Mouse (Mus musculus) embryonic facial prominence, embryonic 10.5 days (tissue): ENCODE measurements around the gene Cpeb4. TPM values are rescaled to one million over a fixed set of nuclear protein-coding genes. Genes with fewer than 3 reads are reported as not detected.

Source experiments
- DNase-seq: peaks from one replicate; pipeline ENCODE4 v3.0.0-alpha.2; 2017; ENCODE audit warnings: low spot score
- H3K27ac ChIP-seq: fragments of 300-500 bp; sonication (generic); replicated peaks from 2 replicates; pipeline ENCODE4 v1.5.1; 2016; ENCODE audit warnings: mild to moderate bottlenecking
- H3K27me3 ChIP-seq: fragments of 300-500 bp; sonication (generic); replicated peaks from 2 replicates; pipeline ENCODE4 v1.6.1; 2016; ENCODE audit warnings: low read depth, mild to moderate bottlenecking; ENCODE audit not compliant: poor library complexity, severe bottlenecking
- H3K36me3 ChIP-seq: fragments of 300-500 bp; sonication (generic); replicated peaks from 2 replicates; pipeline ENCODE4 v1.6.1; 2016; ENCODE audit warnings: mild to moderate bottlenecking, moderate library complexity
- H3K4me1 ChIP-seq: fragments of 300-500 bp; sonication (generic); 2 replicates; pipeline ENCODE4 v1.6.1; 2016
- H3K4me3 ChIP-seq: fragments of 300-500 bp; sonication (generic); 2 replicates; pipeline ENCODE4 v1.5.1; 2016; ENCODE audit warnings: mild to moderate bottlenecking, moderate library complexity
- H3K9me3 ChIP-seq: fragments of 300-500 bp; sonication (generic); 2 replicates; pipeline ENCODE4 v1.6.1; 2016; ENCODE audit warnings: mild to moderate bottlenecking
- WGBS: fragments of 180-500 bp; shearing (Covaris S2); methylation state at CpG from one replicate; pipeline ENCODE4 v1.1.7; 2016; 5-methylcytosine and 5-hydroxymethylcytosine counted together
- polyA plus RNA-seq: library from polyadenylated mRNA; unstranded; fragments of >200 nt; fragmentation: Nextera tagmentation; extraction: Ambion mirVana; gene quantifications from 2 replicates; pipeline ENCODE4 v1.2.1, GENCODE M21; 2016

The Cpeb4 gene
- 2.7 and 3.2 TPM in 2 replicates for polyA plus RNA-seq

GRCm38 (mm10) chr11:31871911-31872310 is at the start of gene Cpeb4:
Gene Cpeb4 (plus strand): TSS chr11:31872211.
- no peaks in the 10 kb centered on the region for H3K27me3 ChIP-seq
- H3K4me3 ChIP-seq, result peak within 1 kb of the TSS; percentile 83
- H3K9me3 ChIP-seq, result no peaks in the 10 kb centered on the region
- no peaks in the 10 kb centered on the region for H3K36me3 ChIP-seq
- 88% methylated on average over 4 of the region's 4 CpGs for WGBS
- peak within 1 kb of the TSS; percentile 96 for H3K27ac ChIP-seq
- no peak for DNase-seq
- peaks cover 31% of the 10 kb centered on the region for H3K4me1 ChIP-seq

- no peaks in the 10 kb centered on the region for H3K27me3 ChIP-seq
- H3K36me3 ChIP-seq, result no peaks in the 10 kb centered on the region
- peaks cover 24% of the 10 kb centered on the region for H3K4me1 ChIP-seq
- H3K4me3 ChIP-seq, result no peak overlapping the region
- WGBS, result 88% methylated on average over 9 of the region's 9 CpGs
- H3K27ac ChIP-seq, result 0 out of 2 replicates have a peak overlapping the region, but pooled peaks have one; percentile 3
- no peaks in the 10 kb centered on the region for H3K9me3 ChIP-seq
- DNase-seq, result no peak
Measured at GRCm38 (mm10) chr11:31822556-31822955, 49.5 kb upstream of the Cpeb4 start.

- Histone ChIP-seq H3K4me3 (no peak overlapping the region), H3K36me3 (no peaks in the 10 kb centered on the region), H3K9me3 (no peaks in the 10 kb centered on the region), H3K27ac (no peak overlapping the region), H3K4me1 (peaks cover 33% of the 10 kb centered on the region), H3K27me3 (no peaks in the 10 kb centered on the region)
- WGBS, result 90% methylated on average over 7 of the region's 7 CpGs
- DNase-seq, result no peak
Measured at GRCm38 (mm10) chr11:31823513-31823912, 48.5 kb upstream of the Cpeb4 start.

- 81% methylated on average over 14 of the region's 14 CpGs for WGBS
- no peaks in the 10 kb centered on the region for H3K27me3 ChIP-seq
- H3K4me1 ChIP-seq, result peaks cover 35% of the 10 kb centered on the region
- no peak for DNase-seq
- H3K4me3 ChIP-seq, result no peak overlapping the region
- no peak overlapping the region for H3K27ac ChIP-seq
- no peaks in the 10 kb centered on the region for H3K9me3 ChIP-seq
- H3K36me3 ChIP-seq, result no peaks in the 10 kb centered on the region
Measured at GRCm38 (mm10) chr11:31824504-31825166, 47.4 kb upstream of the Cpeb4 start.

GRCm38 (mm10) chr11:31828011-31828770 is 43.8 kb upstream of the Cpeb4 start:
- peaks cover 27% of the 10 kb centered on the region for H3K4me1 ChIP-seq

GRCm38 (mm10) chr11:31828771-31829072 is 43.3 kb upstream of the Cpeb4 start:
- H3K36me3 ChIP-seq, result no peaks in the 10 kb centered on the region
- H3K9me3 ChIP-seq, result no peaks in the 10 kb centered on the region
- no peak overlapping the region for H3K4me3 ChIP-seq
- H3K27me3 ChIP-seq, result no peaks in the 10 kb centered on the region
- H3K4me1 ChIP-seq, result peaks cover 30% of the 10 kb centered on the region
- no peak overlapping the region for H3K27ac ChIP-seq
- 67% methylated on average over 2 of the region's 2 CpGs for WGBS
- DNase-seq, result no peak

More at GRCm38 (mm10) chr11:31828011-31828770, 43.8 kb upstream of the Cpeb4 start:
- peak; percentile 25 for DNase-seq
- Histone ChIP-seq H3K4me3 (no peak overlapping the region), H3K27ac (no peak overlapping the region; the same call in 1 of the 2 replicates), H3K27me3 (no peaks in the 10 kb centered on the region), H3K36me3 (no peaks in the 10 kb centered on the region), H3K9me3 (no peaks in the 10 kb centered on the region)
- WGBS, result 51% methylated on average over 4 of the region's 4 CpGs

- WGBS, result 70% methylated on average over 10 of the region's 10 CpGs
- Histone ChIP-seq H3K27me3 (no peaks in the 10 kb centered on the region), H3K27ac (no peak overlapping the region; the same call in 1 of the 2 replicates), H3K4me3 (no peak overlapping the region), H3K4me1 (peaks cover 31% of the 10 kb centered on the region), H3K9me3 (no peaks in the 10 kb centered on the region), H3K36me3 (no peaks in the 10 kb centered on the region)
- DNase-seq, result no peak
Measured at GRCm38 (mm10) chr11:31830213-31831151, 41.5 kb upstream of the Cpeb4 start.

GRCm38 (mm10) chr11:31831451-31831850 is 40.6 kb upstream of the Cpeb4 start:
- DNase-seq, result no peak
- Histone ChIP-seq H3K4me1 (peaks cover 31% of the 10 kb centered on the region), H3K4me3 (no peak overlapping the region), H3K27ac (no peak overlapping the region), H3K27me3 (no peaks in the 10 kb centered on the region), H3K9me3 (no peaks in the 10 kb centered on the region), H3K36me3 (no peaks in the 10 kb centered on the region)
- 86% methylated on average over 5 of the region's 5 CpGs for WGBS

- H3K9me3 ChIP-seq, result no peaks in the 10 kb centered on the region
- 90% methylated on average over 5 of the region's 5 CpGs for WGBS
- no peak overlapping the region for H3K4me3 ChIP-seq
- H3K4me1 ChIP-seq, result peaks cover 31% of the 10 kb centered on the region
- no peaks in the 10 kb centered on the region for H3K36me3 ChIP-seq
- H3K27me3 ChIP-seq, result no peaks in the 10 kb centered on the region
- DNase-seq, result no peak
- no peak overlapping the region for H3K27ac ChIP-seq
Measured at GRCm38 (mm10) chr11:31831983-31832382, 40.0 kb upstream of the Cpeb4 start.

GRCm38 (mm10) chr11:31832439-31832980 is 39.5 kb upstream of the Cpeb4 start:
- Histone ChIP-seq H3K27ac (no peak overlapping the region), H3K9me3 (no peaks in the 10 kb centered on the region), H3K36me3 (no peaks in the 10 kb centered on the region), H3K4me1 (peaks cover 27% of the 10 kb centered on the region), H3K27me3 (no peaks in the 10 kb centered on the region), H3K4me3 (no peak overlapping the region)
- WGBS, result 88% methylated on average over 7 of the region's 7 CpGs
- DNase-seq, result no peak

- no peak overlapping the region for H3K4me3 ChIP-seq
- no peak overlapping the region for H3K27ac ChIP-seq
- 43% methylated on average over 2 of the region's 2 CpGs for WGBS
- no peak for DNase-seq
- H3K9me3 ChIP-seq, result no peaks in the 10 kb centered on the region
- H3K4me1 ChIP-seq, result peaks cover 21% of the 10 kb centered on the region
- no peaks in the 10 kb centered on the region for H3K27me3 ChIP-seq
- no peaks in the 10 kb centered on the region for H3K36me3 ChIP-seq
Measured at GRCm38 (mm10) chr11:31833506-31833905, 38.5 kb upstream of the Cpeb4 start.

- Histone ChIP-seq H3K36me3 (no peaks in the 10 kb centered on the region), H3K4me1 (peaks cover 23% of the 10 kb centered on the region), H3K27me3 (no peaks in the 10 kb centered on the region), H3K27ac (no peak overlapping the region), H3K9me3 (no peaks in the 10 kb centered on the region), H3K4me3 (no peak overlapping the region)
- DNase-seq, result no peak
- WGBS, result 85% methylated on average over 3 of the region's 3 CpGs
Measured at GRCm38 (mm10) chr11:31835352-31835751, 36.7 kb upstream of the Cpeb4 start.
